Mouse (Mus musculus): ENCODE measurements around the gene Cdca3. TPM values are rescaled to one million over a fixed set of nuclear protein-coding genes. Genes with fewer than 3 reads are reported as not detected.
"Not testable (repeated sequence)": the region's sequence is repeated elsewhere in the genome, so short reads cannot be mapped to it uniquely, and the experiment has no call there.

Gene Cdca3
- polyA plus RNA-seq, 1 experiment from 2014 or later = 105 TPM

DNA sequence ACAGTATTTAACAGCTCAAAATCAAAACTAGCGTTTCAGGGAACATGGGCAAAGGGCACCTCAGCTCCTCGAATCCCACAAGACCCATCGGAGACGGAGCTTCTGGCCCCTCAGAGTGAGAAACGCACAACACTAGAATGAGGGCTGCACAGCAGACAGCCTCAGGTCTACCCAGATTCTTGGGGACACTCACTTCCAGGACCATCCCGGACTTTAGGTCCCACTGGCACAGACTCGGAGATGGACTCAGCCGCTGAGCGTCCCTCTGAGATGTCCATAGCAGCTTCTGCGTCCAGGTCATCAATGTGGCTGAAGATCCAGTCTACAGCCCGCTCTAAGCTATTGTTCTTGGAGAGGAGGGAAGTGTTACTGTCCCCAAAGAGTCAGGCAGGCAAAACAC lies 12.2 kb upstream of the Cdca3 start:
- no peak for ATAC-seq (ENCODE audit: insufficient number of reproducible peaks, low FRiP score)
- no peak overlapping the region for H3K4me2 ChIP-seq
- no peak overlapping the region for H3K4me3 ChIP-seq
- H3K4me1 ChIP-seq (replicated peaks) = peaks cover 22% of the 10 kb centered on the region
- no peak overlapping the region for H3K27ac ChIP-seq (ENCODE audit: poor library complexity, severe bottlenecking)
- H3K36me3 ChIP-seq = peaks cover 79% of the 10 kb centered on the region
- no peaks in the 10 kb centered on the region for H3K27me3 ChIP-seq (replicated peaks)
- 96% methylated on average over 11 of the region's 11 CpGs for WGBS
- no peak overlapping the region for H3K9ac ChIP-seq
- H3K9me3 ChIP-seq (replicated peaks) = no peaks in the 10 kb centered on the region

DNA sequence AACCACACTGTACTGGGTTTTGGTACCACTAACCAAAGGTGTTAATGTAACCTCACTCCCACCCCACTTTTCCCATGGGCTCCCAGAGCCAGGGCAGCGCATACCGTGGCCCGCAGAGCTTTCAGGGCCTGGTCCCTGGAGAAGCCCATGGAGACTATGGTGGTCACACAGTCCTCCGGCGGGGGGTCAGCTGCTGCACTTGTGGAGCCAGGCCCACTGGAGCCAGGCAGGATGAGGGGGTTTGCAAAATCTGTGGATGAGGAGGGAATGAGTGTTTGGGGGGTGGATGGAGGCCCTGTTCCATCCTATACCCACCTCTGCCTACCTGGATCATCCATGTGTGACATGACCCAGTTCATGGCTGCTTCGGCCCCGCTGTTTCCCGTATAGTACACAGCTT lies 11.8 kb upstream of the Cdca3 start:
- ATAC-seq (ENCODE audit: insufficient number of reproducible peaks, low FRiP score) = no peak
- Histone ChIP-seq H3K4me3 (no peak overlapping the region), H3K27me3 (replicated peaks) (no peaks in the 10 kb centered on the region), H3K9ac (no peak overlapping the region), H3K4me1 (replicated peaks) (peaks cover 18% of the 10 kb centered on the region), H3K36me3 (peaks cover 79% of the 10 kb centered on the region), H3K9me3 (replicated peaks) (no peaks in the 10 kb centered on the region), H3K27ac (ENCODE audit: poor library complexity, severe bottlenecking) (no peak overlapping the region), H3K4me2 (no peak overlapping the region)
- WGBS = 95% methylated on average over 8 of the region's 8 CpGs

- H3K4me3 ChIP-seq = no peak overlapping the region
- H3K36me3 ChIP-seq = peaks cover 81% of the 10 kb centered on the region
- H3K9ac ChIP-seq = no peak overlapping the region
- no peak overlapping the region for H3K4me2 ChIP-seq
- H3K27me3 ChIP-seq (replicated peaks) = no peaks in the 10 kb centered on the region
- no peaks in the 10 kb centered on the region for H3K9me3 ChIP-seq (replicated peaks)
- no peak overlapping the region for H3K27ac ChIP-seq (ENCODE audit: poor library complexity, severe bottlenecking)
- ATAC-seq (ENCODE audit: insufficient number of reproducible peaks, low FRiP score) = no peak
- peaks cover 14% of the 10 kb centered on the region for H3K4me1 ChIP-seq (replicated peaks)
- 85% methylated on average over 8 of the region's 8 CpGs for WGBS
Observed at GRCm38 (mm10) chr6:124817971-124818370, 11.4 kb upstream of the Cdca3 start.

- Histone ChIP-seq H3K27ac (ENCODE audit: poor library complexity, severe bottlenecking) (no peak overlapping the region), H3K4me3 (no peak overlapping the region), H3K4me1 (replicated peaks) (no peaks in the 10 kb centered on the region), H3K9ac (no peak overlapping the region), H3K27me3 (replicated peaks) (no peaks in the 10 kb centered on the region), H3K4me2 (no peak overlapping the region), H3K36me3 (peaks cover 100% of the 10 kb centered on the region), H3K9me3 (replicated peaks) (no peaks in the 10 kb centered on the region)
- no peak for ATAC-seq (ENCODE audit: insufficient number of reproducible peaks, low FRiP score)
- WGBS = 86% methylated on average over 5 of the region's 5 CpGs
Observed at GRCm38 (mm10) chr6:124820891-124821290, 8.5 kb upstream of the Cdca3 start.

DNA sequence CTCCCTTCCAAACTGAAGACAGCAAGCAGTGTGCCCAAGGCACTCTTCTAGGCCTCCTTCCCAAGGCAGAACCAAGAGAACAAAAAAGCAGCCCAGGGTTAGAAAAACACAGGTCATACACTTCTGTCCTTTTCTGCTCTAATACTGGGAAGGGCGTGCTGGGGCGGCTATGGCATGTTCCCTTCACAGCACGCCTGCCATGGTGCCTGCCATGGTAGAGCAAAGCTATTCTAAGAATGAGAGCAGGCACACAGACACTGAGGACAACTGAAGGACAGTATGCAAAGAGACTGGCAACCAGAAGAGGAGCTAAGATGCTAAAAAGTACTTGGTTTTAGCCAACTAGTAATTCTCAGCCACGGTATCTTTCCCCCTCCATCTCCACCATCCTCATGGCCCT lies 7.3 kb upstream of the Cdca3 start:
- 83% methylated on average over 4 of the region's 4 CpGs for WGBS
- Histone ChIP-seq H3K9ac (no peak overlapping the region), H3K4me3 (no peak overlapping the region), H3K4me2 (no peak overlapping the region), H3K27ac (ENCODE audit: poor library complexity, severe bottlenecking) (no peak overlapping the region), H3K36me3 (peaks cover 93% of the 10 kb centered on the region), H3K9me3 (replicated peaks) (no peaks in the 10 kb centered on the region), H3K4me1 (replicated peaks) (no peaks in the 10 kb centered on the region), H3K27me3 (replicated peaks) (no peaks in the 10 kb centered on the region)
- no peak for ATAC-seq (ENCODE audit: insufficient number of reproducible peaks, low FRiP score)

GRCm38 (mm10) chr6:124828101-124828592 lies 1.2 kb upstream of the Cdca3 start:
- Histone ChIP-seq H3K9ac (peak overlapping the region; percentile 79), H3K4me1 (replicated peaks) (peaks cover 19% of the 10 kb centered on the region), H3K27ac (ENCODE audit: poor library complexity, severe bottlenecking) (0 out of 2 replicates have a peak overlapping the region, but pooled peaks have one; percentile 19), H3K4me3 (peak overlapping the region; percentile 68), H3K36me3 (peaks cover 48% of the 10 kb centered on the region), H3K9me3 (replicated peaks) (no peaks in the 10 kb centered on the region), H3K4me2 (peak overlapping the region; percentile 94), H3K27me3 (replicated peaks) (no peaks in the 10 kb centered on the region)
- WGBS = 26% methylated on average over 10 of the region's 10 CpGs
- no peak for ATAC-seq (ENCODE audit: insufficient number of reproducible peaks, low FRiP score)

GRCm38 (mm10) chr6:124829799-124830700 lies 703 bp downstream of the Cdca3 start:
- ATAC-seq (ENCODE audit: insufficient number of reproducible peaks, low FRiP score) = peak; percentile 89
- H3K4me3 ChIP-seq = peak overlapping the region; percentile 68
- under 1% methylated on average over 38 of the region's 38 CpGs for whole genome bisulfite sequencing
- H3K9me3 ChIP-seq (replicated peaks) = no peaks in the 10 kb centered on the region
- peaks cover 19% of the 10 kb centered on the region for H3K4me1 ChIP-seq (replicated peaks)
- peak overlapping the region; percentile 81 for H3K4me2 ChIP-seq
- peak overlapping the region; percentile 85 for H3K27ac ChIP-seq (ENCODE audit: poor library complexity, severe bottlenecking)
- H3K27me3 ChIP-seq (replicated peaks) = no peaks in the 10 kb centered on the region
- H3K36me3 ChIP-seq = peaks cover 45% of the 10 kb centered on the region
- peak overlapping the region; percentile 78 for H3K9ac ChIP-seq

DNA sequence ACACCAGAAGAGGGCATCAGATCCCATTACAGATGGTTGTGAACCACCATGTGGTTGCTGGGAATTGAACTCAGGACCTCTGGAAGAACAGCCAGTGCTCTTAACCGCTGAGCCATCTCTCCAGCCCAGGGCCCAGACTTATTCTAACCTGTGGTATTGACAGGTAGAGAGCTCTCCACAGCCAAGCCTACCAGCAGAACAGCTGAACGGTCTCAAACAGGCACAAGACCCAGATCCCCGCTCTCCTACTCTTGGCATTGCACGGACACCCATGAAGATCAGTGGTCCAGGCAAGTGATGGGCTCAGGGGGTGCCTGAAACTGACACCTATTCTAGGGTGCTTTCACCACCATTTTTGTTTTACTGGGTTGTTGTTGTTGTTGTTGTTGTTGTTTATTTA lies 1.9 kb downstream of the Cdca3 start:
- H3K27me3 ChIP-seq (replicated peaks); H3K9me3 ChIP-seq (replicated peaks); H3K9ac ChIP-seq; ATAC-seq (ENCODE audit: insufficient number of reproducible peaks, low FRiP score); H3K27ac ChIP-seq (ENCODE audit: poor library complexity, severe bottlenecking): not testable (repeated sequence)
- Histone ChIP-seq H3K4me2 (peak overlapping the region; percentile 81), H3K4me1 (replicated peaks) (peaks cover 29% of the 10 kb centered on the region), H3K36me3 (peaks cover 34% of the 10 kb centered on the region), H3K4me3 (peak overlapping the region; percentile 10)
- WGBS = 97% methylated on average over 4 of the region's 4 CpGs

DNA sequence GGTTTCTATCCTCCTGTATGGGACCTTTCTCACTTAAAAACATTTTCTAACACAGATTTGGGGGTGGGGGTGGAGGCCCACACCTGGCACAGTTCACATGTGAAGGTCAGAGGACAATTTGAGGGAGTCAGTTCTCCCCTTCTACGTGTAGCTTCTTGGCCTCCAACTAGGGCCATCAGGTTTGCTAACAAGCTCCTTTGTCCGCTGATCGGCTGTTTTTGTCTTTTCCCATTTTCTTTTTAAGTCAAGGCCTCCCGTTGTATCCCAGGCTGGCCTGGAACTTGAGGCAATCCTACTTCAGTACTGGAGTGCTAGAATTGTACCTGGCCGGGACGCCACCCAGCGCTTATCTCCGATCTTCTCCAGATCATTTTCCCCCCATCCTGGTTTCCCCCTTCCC lies 2.3 kb downstream of the Cdca3 start:
- Histone ChIP-seq H3K4me2 (no peak overlapping the region), H3K9me3 (replicated peaks) (no peaks in the 10 kb centered on the region), H3K9ac (no peak overlapping the region), H3K27me3 (replicated peaks) (no peaks in the 10 kb centered on the region), H3K4me1 (replicated peaks) (peaks cover 33% of the 10 kb centered on the region), H3K27ac (ENCODE audit: poor library complexity, severe bottlenecking) (no peak overlapping the region), H3K4me3 (no peak overlapping the region), H3K36me3 (peaks cover 33% of the 10 kb centered on the region)
- 96% methylated on average over 8 of the region's 8 CpGs for whole genome bisulfite sequencing
- ATAC-seq (ENCODE audit: insufficient number of reproducible peaks, low FRiP score) = no peak

DNA sequence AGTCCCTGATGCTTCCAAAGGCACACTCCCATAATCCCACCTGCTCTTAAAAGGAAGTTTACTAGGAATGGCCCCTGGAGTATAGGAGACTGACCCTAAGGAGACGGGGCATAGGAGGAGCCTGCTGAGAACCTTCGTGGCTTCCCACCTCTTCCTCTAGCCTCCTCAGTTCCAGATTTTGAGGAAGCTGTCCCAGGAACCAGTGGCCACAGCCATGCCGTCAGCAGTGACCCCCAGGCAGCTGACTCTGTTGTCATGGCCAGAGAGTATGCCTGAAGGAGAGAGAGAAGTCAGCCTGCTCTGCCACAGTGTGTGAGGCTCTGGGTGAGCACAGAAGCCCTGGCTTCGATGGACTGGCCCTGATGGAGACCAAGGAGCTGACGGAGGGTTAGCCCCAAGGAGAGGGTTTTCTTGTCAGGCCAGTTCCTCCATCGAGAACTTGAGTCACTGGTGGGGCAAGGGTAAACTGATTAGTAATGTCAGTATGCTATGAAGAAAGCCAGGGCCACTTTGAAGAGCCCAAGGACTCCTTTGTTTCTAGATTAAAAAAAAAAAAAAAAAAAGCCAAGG lies 5.2 kb downstream of the Cdca3 start:
- no peaks in the 10 kb centered on the region for H3K27me3 ChIP-seq (replicated peaks)
- H3K9me3 ChIP-seq (replicated peaks) = no peaks in the 10 kb centered on the region
- H3K4me1 ChIP-seq (replicated peaks) = peaks cover 31% of the 10 kb centered on the region
- no peak for ATAC-seq (ENCODE audit: insufficient number of reproducible peaks, low FRiP score)
- WGBS = 82% methylated on average over 6 of the region's 6 CpGs
- H3K9ac ChIP-seq = no peak overlapping the region
- H3K4me2 ChIP-seq = no peak overlapping the region
- H3K27ac ChIP-seq (ENCODE audit: poor library complexity, severe bottlenecking) = no peak overlapping the region
- H3K4me3 ChIP-seq = no peak overlapping the region
- H3K36me3 ChIP-seq = peaks cover 33% of the 10 kb centered on the region

DNA sequence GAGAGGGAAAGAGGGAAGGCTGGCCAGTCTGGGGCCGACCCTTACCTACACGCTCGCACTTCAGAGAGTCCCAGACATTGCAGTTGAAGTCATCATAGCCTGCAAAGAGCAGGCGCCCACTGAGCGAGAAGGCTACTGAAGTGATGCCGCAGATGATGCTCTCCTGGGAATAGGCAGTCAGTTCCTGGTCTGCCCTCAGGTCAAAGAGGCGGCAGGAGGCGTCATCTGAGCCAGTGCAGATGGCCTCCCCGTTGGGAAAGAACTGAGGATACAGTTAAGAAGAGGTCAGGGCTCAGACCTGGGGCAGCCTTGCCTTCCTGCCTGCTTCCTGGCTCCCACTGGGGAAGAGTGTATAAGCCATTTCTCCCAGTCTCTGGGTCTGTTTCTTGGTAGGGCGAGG lies 6.2 kb downstream of the Cdca3 start:
- H3K4me2 ChIP-seq = no peak overlapping the region
- no peaks in the 10 kb centered on the region for H3K27me3 ChIP-seq (replicated peaks)
- H3K27ac ChIP-seq (ENCODE audit: poor library complexity, severe bottlenecking) = no peak overlapping the region
- peaks cover 37% of the 10 kb centered on the region for H3K4me1 ChIP-seq (replicated peaks)
- WGBS = 43% methylated on average over 10 of the region's 10 CpGs
- H3K9me3 ChIP-seq (replicated peaks) = no peaks in the 10 kb centered on the region
- H3K36me3 ChIP-seq = peaks cover 33% of the 10 kb centered on the region
- ATAC-seq (ENCODE audit: insufficient number of reproducible peaks, low FRiP score) = no peak
- H3K9ac ChIP-seq = peak overlapping the region; percentile 21; the same call in 1 of the 2 replicates
- H3K4me3 ChIP-seq = no peak overlapping the region
